Mouse (Mus musculus) stomach, embryonic 14.5 days (tissue): ENCODE measurements around the gene Dcun1d3. TPM values are rescaled to one million over a fixed set of nuclear protein-coding genes. Genes with fewer than 3 reads are reported as not detected.

Experiments used
- ATAC-seq: fragments of 200-750 bp; cut with Nextera tagmentation; 2 replicates; pipeline ENCODE4 v1.8.0; 2017; ENCODE audit warnings: low read depth, moderate TSS enrichment; ENCODE audit not compliant: insufficient number of reproducible peaks, insufficient read depth, low FRiP score
- H3K27ac ChIP-seq: fragments of 300-500 bp; sonication (generic); 2 replicates; pipeline ENCODE4 v1.5.1; 2014; ENCODE audit warnings: mild to moderate bottlenecking, low read length, moderate library complexity, mixed read lengths
- H3K27me3 ChIP-seq: fragments of 300-500 bp; sonication (generic); 2 replicates; pipeline ENCODE4 v1.6.1; 2014; ENCODE audit warnings: low read length, control low read depth, mixed read lengths; ENCODE audit not compliant: control insufficient read depth, insufficient read depth
- H3K36me3 ChIP-seq: fragments of 300-500 bp; sonication (generic); 2 replicates; pipeline ENCODE4 v1.6.1; 2014; ENCODE audit warnings: mild to moderate bottlenecking, control low read depth, low read length, moderate library complexity, mixed read lengths; ENCODE audit not compliant: control insufficient read depth, insufficient read depth
- H3K4me1 ChIP-seq: fragments of 300-500 bp; sonication (generic); 2 replicates; pipeline ENCODE4 v1.6.1; 2014; ENCODE audit warnings: low read length, control low read depth, mixed read lengths; ENCODE audit not compliant: control insufficient read depth, insufficient read depth
- H3K4me2 ChIP-seq: fragments of 300-500 bp; sonication (generic); replicated peaks from 2 replicates; pipeline ENCODE4 v1.6.1; 2014; ENCODE audit warnings: low read depth, low read length, control low read depth
- H3K4me3 ChIP-seq: fragments of 300-500 bp; sonication (generic); 2 replicates; pipeline ENCODE4 v1.5.1; 2014; ENCODE audit warnings: low read depth, low read length, control low read depth
- H3K9ac ChIP-seq: fragments of 300-500 bp; sonication (generic); replicated peaks from 2 replicates; pipeline ENCODE4 v1.6.1; 2014; ENCODE audit warnings: low read depth, mild to moderate bottlenecking, control low read depth, low read length, moderate library complexity, mixed read lengths
- H3K9me3 ChIP-seq: fragments of 300-500 bp; sonication (generic); 2 replicates; pipeline ENCODE4 v1.6.1; 2016; ENCODE audit warnings: low read depth, low read length, control low read depth; ENCODE audit not compliant: control insufficient read depth
- WGBS: fragments of 180-500 bp; shearing (Covaris S2); extraction: QIAGEN DNeasy Blood & Tissue Kit; methylation state at CpG from one replicate; pipeline ENCODE4 v1.1.7; 2014; 5-methylcytosine and 5-hydroxymethylcytosine counted together
- polyA plus RNA-seq: library from polyadenylated mRNA; unstranded; fragments of >200 nt; fragmentation: Nextera tagmentation; extraction: Ambion mirVana; gene quantifications from 2 replicates; pipeline ENCODE4 v1.2.1, GENCODE M21; 2014

Gene Dcun1d3
- polyA plus RNA-seq, 1 experiment from 2014 or later = 5.5 TPM

DNA sequence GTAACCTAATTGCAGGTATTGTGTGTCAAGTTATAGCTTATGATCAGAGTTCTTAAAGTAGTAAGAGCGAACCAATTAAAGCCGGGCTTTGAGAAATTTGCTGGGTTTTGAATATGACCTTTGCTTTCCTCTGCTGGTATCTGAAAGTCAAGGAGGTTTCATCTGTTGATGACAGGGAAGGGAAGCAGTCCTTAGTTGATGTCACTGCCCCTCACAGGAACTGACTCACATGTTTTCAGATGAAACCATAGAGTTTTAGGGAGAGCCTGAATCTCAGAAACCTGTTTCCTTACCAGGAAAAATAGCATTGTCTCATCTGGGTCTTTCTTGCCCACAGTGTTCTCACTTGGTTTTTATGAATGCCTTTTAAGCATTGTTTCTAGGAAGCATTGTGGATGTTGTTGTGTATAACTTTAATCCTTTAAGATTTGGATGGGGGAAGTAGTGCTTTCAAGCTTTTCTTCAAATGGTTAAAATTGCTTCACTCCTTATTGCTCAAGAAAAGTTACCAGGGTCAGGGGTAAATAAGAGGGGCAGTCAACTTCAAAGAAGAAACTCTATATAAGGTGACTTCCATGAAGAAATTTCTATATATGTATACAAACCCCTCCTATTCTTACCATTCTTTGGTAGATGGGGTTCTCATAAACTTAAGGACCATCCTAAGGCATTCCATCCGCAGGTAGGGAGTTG, 10.6 kb upstream of the Dcun1d3 start:
- Histone ChIP-seq H3K27me3 (no peaks in the 10 kb centered on the region), H3K4me2 (no peak overlapping the region), H3K9ac (no peak overlapping the region), H3K4me1 (no peaks in the 10 kb centered on the region), H3K27ac (no peak overlapping the region), H3K9me3 (no peaks in the 10 kb centered on the region), H3K36me3 (no peaks in the 10 kb centered on the region), H3K4me3 (no peak overlapping the region)
- no peak for ATAC-seq
- 93% methylated on average over 3 of the region's 3 CpGs for WGBS

DNA sequence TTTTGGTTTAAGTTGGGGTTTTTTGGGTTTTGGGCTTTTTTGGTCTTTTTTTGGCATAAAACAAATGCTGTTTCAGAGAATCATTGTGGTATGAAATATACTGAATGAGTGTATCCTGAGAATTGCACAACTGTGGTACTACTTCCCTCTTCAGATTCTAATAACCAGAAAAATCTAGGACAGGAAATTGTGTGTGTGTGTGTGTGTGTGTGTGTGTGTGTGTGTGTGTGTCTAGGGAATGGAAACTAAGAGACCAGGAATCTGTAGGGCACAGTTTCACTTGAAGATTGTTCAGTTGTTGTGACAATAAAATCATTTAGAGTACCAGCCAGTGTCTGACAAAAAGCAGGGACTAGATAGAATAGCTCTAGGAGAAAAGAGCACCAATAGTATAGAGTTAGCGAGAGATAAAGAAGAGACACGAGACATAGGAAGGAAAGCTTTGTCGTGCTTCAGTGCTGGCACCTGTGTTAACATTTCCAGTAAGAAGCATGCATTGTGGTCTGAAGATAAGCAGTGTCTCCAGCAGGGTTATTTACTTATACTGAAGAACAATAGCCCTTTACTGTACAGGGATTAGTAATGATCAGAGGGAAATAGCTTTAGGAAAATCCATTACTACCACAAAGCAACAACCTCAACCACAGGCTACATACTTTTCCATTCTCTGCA, 3.4 kb upstream of the Dcun1d3 start:
- H3K4me1 ChIP-seq = 0 out of 2 replicates have a peak, but pooled peaks cover 5% of the 10 kb centered on the region
- ATAC-seq = no peak
- no peaks in the 10 kb centered on the region for H3K36me3 ChIP-seq
- no peak overlapping the region for H3K27ac ChIP-seq
- no peak overlapping the region for H3K4me3 ChIP-seq
- WGBS = 69% methylated on average over 3 of the region's 3 CpGs
- H3K9ac ChIP-seq = no peak overlapping the region
- H3K9me3 ChIP-seq = no peaks in the 10 kb centered on the region
- no peaks in the 10 kb centered on the region for H3K27me3 ChIP-seq
- H3K4me2 ChIP-seq = no peak overlapping the region

DNA sequence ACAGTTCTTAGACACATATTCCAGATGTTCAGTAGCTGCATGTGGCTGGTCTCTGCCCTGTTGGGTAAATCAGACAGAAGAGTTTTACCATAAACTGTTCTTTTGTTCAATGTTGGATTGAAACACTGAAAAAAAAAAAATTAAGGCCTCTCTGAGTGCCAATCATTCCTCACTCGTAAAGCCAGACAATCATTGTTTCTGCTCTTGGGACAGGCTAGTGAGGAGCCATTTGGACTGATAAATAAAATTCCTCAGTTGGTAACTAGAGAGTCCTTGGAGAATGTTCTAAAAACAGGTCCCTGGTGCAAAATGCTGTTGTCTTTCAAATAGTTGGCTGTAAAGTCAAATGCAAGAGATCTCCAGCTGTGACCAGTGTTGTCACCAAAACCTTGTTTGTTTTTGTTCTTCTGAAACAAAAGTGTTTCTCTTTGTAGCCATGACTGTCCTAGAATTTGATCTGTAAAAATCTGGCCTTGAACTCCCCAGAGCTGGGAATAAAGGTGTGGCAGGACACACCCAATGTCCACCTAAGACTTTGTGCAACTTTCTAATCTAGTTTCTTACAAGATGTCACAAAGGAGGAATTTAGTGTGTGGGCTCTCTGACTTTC, 2.3 kb upstream of the Dcun1d3 start:
- no peaks in the 10 kb centered on the region for H3K27me3 ChIP-seq
- no peak overlapping the region for H3K4me2 ChIP-seq
- H3K9ac ChIP-seq = no peak overlapping the region
- H3K4me1 ChIP-seq = 0 out of 2 replicates have a peak, but pooled peaks cover 9% of the 10 kb centered on the region
- no peaks in the 10 kb centered on the region for H3K9me3 ChIP-seq
- no peaks in the 10 kb centered on the region for H3K36me3 ChIP-seq
- H3K27ac ChIP-seq = no peak overlapping the region
- no peak overlapping the region for H3K4me3 ChIP-seq
- no peak for ATAC-seq
- 72% methylated on average over 1 of the region's 1 CpGs for whole genome bisulfite sequencing

DNA sequence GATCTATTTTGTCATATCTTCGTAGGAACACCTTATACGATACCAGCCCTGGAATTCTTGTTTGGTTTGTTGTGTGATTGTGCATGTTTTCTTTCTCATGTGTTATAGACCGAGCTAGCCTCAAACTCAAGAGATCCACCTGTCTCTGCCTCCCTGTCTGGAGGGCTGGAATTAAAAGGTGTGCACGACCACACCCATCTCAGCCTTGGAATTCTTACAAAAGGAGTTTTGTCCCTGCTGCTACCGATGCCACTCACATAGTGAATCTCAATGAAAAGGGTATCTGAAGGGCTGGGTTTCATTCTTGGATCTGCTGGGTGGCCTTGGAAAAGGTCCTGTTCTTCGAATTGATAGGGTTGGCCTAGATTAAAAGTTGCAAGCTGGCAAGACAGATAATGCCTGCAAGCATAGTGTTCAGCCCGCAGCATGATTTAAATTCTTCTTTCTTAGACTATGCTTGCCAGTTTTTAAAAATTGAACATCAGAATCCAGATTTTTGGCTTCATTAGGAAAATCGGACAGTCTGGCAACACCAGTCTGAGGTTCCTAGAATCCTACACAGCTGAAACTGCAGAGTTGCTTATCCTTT, 1.5 kb upstream of the Dcun1d3 start:
- Histone ChIP-seq H3K36me3 (no peaks in the 10 kb centered on the region), H3K27ac (no peak overlapping the region), H3K9ac (no peak overlapping the region), H3K9me3 (no peaks in the 10 kb centered on the region), H3K4me3 (no peak overlapping the region), H3K27me3 (no peaks in the 10 kb centered on the region), H3K4me1 (0 out of 2 replicates have a peak, but pooled peaks cover 9% of the 10 kb centered on the region), H3K4me2 (no peak overlapping the region)
- ATAC-seq = no peak
- WGBS = 91% methylated on average over 8 of the region's 8 CpGs

DNA sequence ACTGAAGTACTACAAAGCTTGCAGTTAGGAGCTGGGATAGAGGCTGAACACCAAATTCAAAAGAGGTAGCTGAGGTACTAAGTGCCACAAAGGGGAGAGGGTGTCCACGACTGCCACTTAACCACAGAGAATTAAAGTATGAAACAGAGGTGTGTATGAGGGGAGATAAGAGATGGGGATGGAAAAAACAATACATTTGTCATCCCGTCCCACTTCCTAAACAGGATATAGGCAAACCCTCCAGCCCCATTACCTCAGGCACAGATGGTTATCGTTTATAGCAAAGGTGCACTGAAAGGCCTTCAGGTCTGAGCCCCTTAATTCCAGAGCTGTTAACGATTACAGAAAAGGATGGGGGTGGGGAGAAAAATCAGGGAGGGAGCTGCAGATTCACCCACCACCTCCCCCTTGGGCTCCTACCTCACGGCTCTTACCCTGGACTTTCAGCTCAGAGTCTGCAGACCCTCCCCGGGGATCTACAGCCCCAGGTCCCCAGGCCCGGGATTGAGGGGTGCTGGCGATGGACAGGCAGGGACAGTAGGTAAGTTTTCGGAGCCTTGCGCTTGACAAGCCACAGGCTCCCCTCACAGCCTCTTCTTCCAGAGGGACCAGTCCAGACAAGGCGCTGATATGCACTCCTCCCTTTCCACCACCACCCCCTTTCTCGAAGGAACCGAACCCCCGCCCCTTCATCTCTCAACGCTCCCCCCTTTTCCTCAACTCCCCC, 1.1 kb downstream of the Dcun1d3 start:
- Histone ChIP-seq H3K36me3 (no peaks in the 10 kb centered on the region), H3K27me3 (no peaks in the 10 kb centered on the region), H3K4me1 (0 out of 2 replicates have a peak, but pooled peaks cover 9% of the 10 kb centered on the region), H3K9me3 (no peaks in the 10 kb centered on the region), H3K27ac (peak overlapping the region; percentile 96), H3K9ac (peak overlapping the region; percentile 64), H3K4me3 (peak overlapping the region; percentile 68), H3K4me2 (peak overlapping the region; percentile 59)
- under 1% methylated on average over 15 of the region's 15 CpGs for WGBS
- ATAC-seq = peak; percentile 57

DNA sequence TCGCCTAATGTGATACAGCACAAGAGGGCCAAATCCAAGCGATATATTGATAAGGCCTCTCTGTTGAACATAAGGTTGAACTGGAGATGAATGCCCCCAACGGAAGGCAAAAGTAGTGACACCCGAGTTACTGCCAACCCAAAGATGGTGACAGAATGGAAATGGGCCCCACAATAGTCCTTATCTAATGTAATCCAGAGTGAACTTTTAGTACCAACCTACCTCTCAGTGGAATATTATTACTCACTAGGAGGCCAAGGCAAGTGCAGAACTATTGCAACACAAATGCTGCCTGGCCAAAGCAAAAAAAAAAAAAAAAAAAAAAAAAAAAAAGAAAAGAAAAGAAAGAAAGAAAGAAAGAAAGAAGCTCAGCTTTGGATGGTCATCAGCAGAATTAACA, 3.4 kb downstream of the Dcun1d3 start:
- Histone ChIP-seq H3K4me3 (no peak overlapping the region), H3K4me2 (no peak overlapping the region), H3K9ac (no peak overlapping the region), H3K4me1 (0 out of 2 replicates have a peak, but pooled peaks cover 9% of the 10 kb centered on the region), H3K36me3 (no peaks in the 10 kb centered on the region), H3K9me3 (no peaks in the 10 kb centered on the region), H3K27ac (no peak overlapping the region), H3K27me3 (no peaks in the 10 kb centered on the region)
- WGBS = 92% methylated on average over 4 of the region's 4 CpGs
- no peak for ATAC-seq

DNA sequence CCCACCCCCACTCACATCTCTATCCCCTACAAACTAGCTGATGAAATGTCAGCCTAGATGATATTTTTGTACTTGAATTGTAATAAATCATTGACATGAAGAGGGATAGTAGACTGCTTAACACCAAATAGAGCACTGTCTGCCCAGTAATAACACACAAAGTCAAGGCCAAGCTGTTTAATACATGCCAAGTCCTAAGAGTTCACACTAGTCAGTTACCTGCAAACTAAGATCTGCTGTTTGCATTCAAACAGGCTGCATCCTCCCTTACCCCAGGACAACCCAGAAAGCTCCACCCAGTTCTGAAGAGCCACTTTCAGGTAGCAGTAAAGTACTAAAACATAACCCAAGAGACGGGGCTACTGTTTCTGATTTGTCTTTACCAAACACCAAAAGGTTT, 3.9 kb downstream of the Dcun1d3 start:
- no peak overlapping the region for H3K4me3 ChIP-seq
- H3K4me1 ChIP-seq = 0 out of 2 replicates have a peak, but pooled peaks cover 9% of the 10 kb centered on the region
- H3K27ac ChIP-seq = no peak overlapping the region
- no peaks in the 10 kb centered on the region for H3K36me3 ChIP-seq
- no peak for ATAC-seq
- no peak overlapping the region for H3K4me2 ChIP-seq
- no peaks in the 10 kb centered on the region for H3K9me3 ChIP-seq
- no peaks in the 10 kb centered on the region for H3K27me3 ChIP-seq
- WGBS = 83% methylated on average over 1 of the region's 1 CpGs
- H3K9ac ChIP-seq = no peak overlapping the region

DNA sequence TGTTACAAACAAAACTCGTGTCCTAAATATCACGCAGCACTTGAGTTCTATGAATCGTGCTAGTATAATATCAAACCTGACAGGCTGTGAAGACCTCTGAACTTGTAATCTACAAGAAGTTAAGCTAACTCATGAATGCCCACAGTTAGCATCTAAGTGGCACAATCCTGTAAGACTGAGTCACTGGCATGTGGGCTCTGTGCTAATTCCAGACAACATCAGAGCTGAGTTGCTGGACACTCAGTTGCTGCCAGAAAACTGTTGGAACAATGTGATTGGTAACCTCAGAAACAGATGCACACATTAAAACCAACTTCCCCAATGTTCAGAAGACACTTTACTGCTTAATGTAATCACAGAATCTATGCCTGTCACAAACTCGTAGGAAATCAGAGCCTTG, 8.2 kb downstream of the Dcun1d3 start:
- H3K9ac ChIP-seq = no peak overlapping the region
- WGBS = 82% methylated on average over 4 of the region's 4 CpGs
- H3K4me2 ChIP-seq = no peak overlapping the region
- no peaks in the 10 kb centered on the region for H3K27me3 ChIP-seq
- no peak for ATAC-seq
- H3K36me3 ChIP-seq = no peaks in the 10 kb centered on the region
- H3K4me3 ChIP-seq = no peak overlapping the region
- H3K9me3 ChIP-seq = no peaks in the 10 kb centered on the region
- no peaks in the 10 kb centered on the region for H3K4me1 ChIP-seq
- H3K27ac ChIP-seq = no peak overlapping the region
